Mouse (Mus musculus): ENCODE measurements around the gene Galnt9. TPM values are rescaled to one million over a fixed set of nuclear protein-coding genes. Genes with fewer than 3 reads are reported as not detected.
A peak's percentile ranks its signal among the peaks of the same experiment; 100 is the strongest.

The Galnt9 gene
- polyA plus RNA-seq, 1 experiment from 2014 or later = 3.6 TPM

DNA sequence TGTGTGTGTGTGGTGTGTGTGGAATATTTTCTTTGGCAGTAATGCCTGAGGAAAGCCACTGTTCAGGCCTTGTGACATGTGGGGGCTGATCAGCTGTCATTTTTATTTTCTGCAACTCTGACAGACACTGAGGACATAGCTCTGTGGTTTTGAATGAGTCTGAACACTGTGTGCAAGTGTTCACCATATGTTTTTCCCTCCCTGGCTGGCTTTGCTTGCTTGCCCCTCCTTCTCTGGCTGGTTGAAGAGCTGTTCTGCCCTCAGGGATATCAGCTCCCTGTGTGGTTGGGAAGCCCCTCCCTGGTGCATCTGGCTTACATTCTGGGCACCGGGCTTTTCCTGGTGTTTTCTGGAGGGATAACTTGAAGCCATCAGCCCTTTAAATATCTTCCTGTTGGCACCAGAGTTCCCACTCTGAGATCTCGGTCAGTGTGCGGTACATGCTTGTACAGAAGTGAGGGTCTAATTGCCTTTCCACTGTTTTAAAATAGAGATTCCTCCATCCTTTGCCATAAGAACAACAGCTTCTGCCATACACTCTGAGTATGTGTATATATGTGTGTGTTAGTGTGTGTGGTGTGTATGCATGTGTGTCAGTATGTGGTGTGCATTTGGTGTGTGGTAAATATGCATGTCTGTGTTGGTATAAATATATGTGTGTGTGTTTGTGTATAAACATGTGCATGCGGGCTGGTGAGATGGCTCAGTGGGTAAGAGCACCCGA lies 67.4 kb downstream of the Galnt9 start:
- Histone ChIP-seq H3K4me1 (no peaks in the 10 kb centered on the region), H3K4me2 (no peak overlapping the region), H3K4me3 (replicated peaks) (no peak overlapping the region), H3K9me3 (no peaks in the 10 kb centered on the region), H3K36me3 (replicated peaks) (no peaks in the 10 kb centered on the region), H3K27ac (no peak overlapping the region), H3K27me3 (peaks cover 29% of the 10 kb centered on the region), H3K9ac (no peak overlapping the region)
- no peak for ATAC-seq (ENCODE audit: low FRiP score)
- 81% methylated on average over 5 of the region's 5 CpGs for WGBS

DNA sequence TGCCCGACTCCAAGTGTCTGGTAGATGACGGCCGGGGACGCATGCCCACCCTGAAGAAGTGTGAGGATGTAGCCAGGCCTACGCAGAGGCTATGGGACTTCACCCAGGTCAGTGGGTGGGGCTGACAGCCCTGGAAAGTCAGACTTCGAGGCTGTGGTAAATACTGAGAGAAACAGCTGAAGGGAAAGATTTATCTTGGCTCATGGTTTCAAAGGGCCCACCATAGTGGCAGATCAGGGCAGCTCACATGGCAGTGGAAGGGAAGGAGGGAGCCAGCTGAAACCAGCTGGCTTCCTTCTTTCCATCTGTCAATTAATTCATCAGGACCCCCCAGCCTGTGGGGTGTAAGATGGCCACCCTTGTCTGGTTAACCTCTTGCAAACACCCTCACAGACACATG lies 75.1 kb downstream of the Galnt9 start:
- H3K9me3 ChIP-seq = no peaks in the 10 kb centered on the region
- no peak overlapping the region for H3K27ac ChIP-seq
- no peak overlapping the region for H3K4me3 ChIP-seq (replicated peaks)
- no peaks in the 10 kb centered on the region for H3K4me1 ChIP-seq
- H3K36me3 ChIP-seq (replicated peaks) = no peaks in the 10 kb centered on the region
- no peak for ATAC-seq (ENCODE audit: low FRiP score)
- no peak overlapping the region for H3K4me2 ChIP-seq
- H3K9ac ChIP-seq = no peak overlapping the region
- 0 out of 2 replicates have a peak, but pooled peaks cover 2% of the 10 kb centered on the region for H3K27me3 ChIP-seq
- 84% methylated on average over 6 of the region's 6 CpGs for WGBS

DNA sequence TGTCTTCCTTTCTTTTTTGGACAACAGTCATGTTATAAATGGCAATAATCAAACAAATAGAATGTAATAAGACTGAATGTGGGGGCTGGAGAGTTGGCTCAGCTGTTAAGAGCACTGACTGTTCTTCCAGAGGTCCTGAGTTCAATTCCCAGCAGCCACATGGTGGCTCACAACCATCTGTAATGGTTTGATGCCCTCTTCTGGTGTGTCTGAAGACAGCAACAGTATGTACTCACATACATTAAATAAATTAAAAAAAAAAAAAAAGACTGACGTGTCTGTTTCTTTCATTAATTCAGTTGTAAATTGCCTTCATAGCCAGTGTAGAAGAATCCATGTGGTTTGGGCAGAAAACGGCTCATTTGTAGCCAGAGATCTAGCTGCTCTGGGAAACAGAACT lies 80.2 kb downstream of the Galnt9 start:
- Histone ChIP-seq H3K27ac (no peak overlapping the region), H3K36me3 (replicated peaks) (no peaks in the 10 kb centered on the region), H3K9ac (no peak overlapping the region), H3K4me1 (0 out of 2 replicates have a peak, but pooled peaks cover 6% of the 10 kb centered on the region), H3K9me3 (no peaks in the 10 kb centered on the region), H3K4me3 (replicated peaks) (no peak overlapping the region), H3K27me3 (0 out of 2 replicates have a peak, but pooled peaks cover 11% of the 10 kb centered on the region), H3K4me2 (no peak overlapping the region)
- ATAC-seq (ENCODE audit: low FRiP score) = no peak
- WGBS = 79% methylated on average over 2 of the region's 2 CpGs

DNA sequence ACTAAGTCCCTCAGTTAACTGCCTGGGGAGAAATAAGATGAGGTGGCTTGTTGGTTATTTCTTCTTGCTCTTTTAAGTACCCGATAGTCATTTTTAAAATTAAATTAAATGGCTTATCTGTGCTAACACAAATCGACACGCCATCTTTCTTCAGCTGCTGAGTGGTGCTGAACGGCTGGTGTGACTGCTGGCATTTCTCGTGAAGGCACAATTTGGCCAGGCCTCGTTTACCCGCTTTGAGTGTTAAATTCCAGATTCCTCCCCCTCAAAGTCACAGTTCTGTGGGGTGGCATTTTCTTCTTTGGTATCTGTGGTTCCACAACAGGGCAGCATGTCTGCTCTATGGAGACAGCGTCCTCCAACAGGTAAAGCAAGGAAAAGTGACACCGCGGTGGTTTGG lies 83.2 kb downstream of the Galnt9 start:
- no peak for ATAC-seq (ENCODE audit: low FRiP score)
- WGBS = 83% methylated on average over 10 of the region's 10 CpGs

DNA sequence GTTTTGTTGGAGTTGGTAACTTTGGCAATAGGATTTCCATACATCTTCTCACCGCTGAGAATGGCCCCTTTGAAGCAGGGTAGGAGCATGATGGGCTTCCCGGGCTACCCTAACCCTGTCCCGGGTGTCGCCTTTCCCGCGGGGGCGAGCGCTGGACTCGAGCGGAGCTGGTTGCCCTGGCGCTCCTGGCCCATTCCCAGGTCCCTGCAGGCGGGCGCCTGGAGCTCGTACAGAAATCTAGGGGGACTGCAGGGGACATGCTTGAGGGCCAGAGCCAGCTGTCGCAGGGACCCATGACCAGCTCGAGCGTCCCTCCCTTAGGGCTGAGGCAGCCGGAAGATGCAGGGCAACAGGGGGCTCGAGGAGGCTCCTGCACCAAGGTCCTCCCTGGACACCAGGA lies 84.0 kb downstream of the Galnt9 start:
- Histone ChIP-seq H3K27me3 (peaks cover 14% of the 10 kb centered on the region; the same call in 1 of the 2 replicates), H3K4me2 (no peak overlapping the region), H3K4me1 (0 out of 2 replicates have a peak, but pooled peaks cover 6% of the 10 kb centered on the region), H3K36me3 (replicated peaks) (no peaks in the 10 kb centered on the region), H3K4me3 (replicated peaks) (no peak overlapping the region), H3K9ac (no peak overlapping the region), H3K9me3 (no peaks in the 10 kb centered on the region), H3K27ac (no peak overlapping the region)
- no peak for ATAC-seq (ENCODE audit: low FRiP score)
- WGBS = 27% methylated on average over 19 of the region's 19 CpGs

More for the DNA sequence above, 83.2 kb downstream of the Galnt9 start:
- Histone ChIP-seq H3K4me1 (0 out of 2 replicates have a peak, but pooled peaks cover 6% of the 10 kb centered on the region), H3K4me2 (no peak overlapping the region), H3K27ac (no peak overlapping the region), H3K9me3 (no peaks in the 10 kb centered on the region), H3K9ac (no peak overlapping the region), H3K4me3 (replicated peaks) (no peak overlapping the region), H3K36me3 (replicated peaks) (no peaks in the 10 kb centered on the region), H3K27me3 (peaks cover 14% of the 10 kb centered on the region; the same call in 1 of the 2 replicates)

DNA sequence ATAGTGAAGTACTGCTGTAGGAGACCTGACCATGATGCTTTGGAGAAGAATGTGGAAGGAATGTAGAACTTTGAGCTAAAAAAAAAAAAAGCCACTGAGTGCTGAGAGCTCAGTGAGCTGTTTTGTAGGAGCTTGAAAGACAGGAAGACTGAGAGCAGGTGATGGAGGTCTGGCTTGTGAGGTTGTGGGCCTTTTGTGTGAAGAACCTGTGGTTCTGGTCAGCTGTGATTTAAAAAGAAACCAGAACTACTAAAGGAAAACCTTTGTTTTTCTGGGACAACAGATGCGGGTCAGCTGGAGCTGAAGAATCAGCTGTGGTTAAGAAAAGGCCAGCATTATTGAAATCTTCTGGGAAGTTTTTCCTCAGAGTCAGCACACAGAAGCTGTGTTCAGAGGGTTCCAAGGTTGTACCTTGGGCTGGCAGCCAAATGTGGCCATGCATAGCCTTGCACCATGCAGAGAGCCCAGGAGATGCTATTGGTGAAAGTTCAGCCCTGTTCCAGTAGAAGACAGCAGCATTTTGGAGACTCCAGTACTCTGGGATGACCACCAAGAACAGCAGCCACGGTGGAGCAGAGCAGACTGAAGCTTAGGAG lies 85.5 kb downstream of the Galnt9 start:
- 0 out of 2 replicates have a peak, but pooled peaks cover 6% of the 10 kb centered on the region for H3K4me1 ChIP-seq
- no peak overlapping the region for H3K4me3 ChIP-seq (replicated peaks)
- H3K36me3 ChIP-seq (replicated peaks) = no peaks in the 10 kb centered on the region
- no peak overlapping the region for H3K9ac ChIP-seq
- peaks cover 14% of the 10 kb centered on the region; the same call in 1 of the 2 replicates for H3K27me3 ChIP-seq
- H3K27ac ChIP-seq = no peak overlapping the region
- H3K4me2 ChIP-seq = no peak overlapping the region
- ATAC-seq (ENCODE audit: low FRiP score) = no peak
- 92% methylated on average over 2 of the region's 2 CpGs for WGBS
- H3K9me3 ChIP-seq = no peaks in the 10 kb centered on the region

DNA sequence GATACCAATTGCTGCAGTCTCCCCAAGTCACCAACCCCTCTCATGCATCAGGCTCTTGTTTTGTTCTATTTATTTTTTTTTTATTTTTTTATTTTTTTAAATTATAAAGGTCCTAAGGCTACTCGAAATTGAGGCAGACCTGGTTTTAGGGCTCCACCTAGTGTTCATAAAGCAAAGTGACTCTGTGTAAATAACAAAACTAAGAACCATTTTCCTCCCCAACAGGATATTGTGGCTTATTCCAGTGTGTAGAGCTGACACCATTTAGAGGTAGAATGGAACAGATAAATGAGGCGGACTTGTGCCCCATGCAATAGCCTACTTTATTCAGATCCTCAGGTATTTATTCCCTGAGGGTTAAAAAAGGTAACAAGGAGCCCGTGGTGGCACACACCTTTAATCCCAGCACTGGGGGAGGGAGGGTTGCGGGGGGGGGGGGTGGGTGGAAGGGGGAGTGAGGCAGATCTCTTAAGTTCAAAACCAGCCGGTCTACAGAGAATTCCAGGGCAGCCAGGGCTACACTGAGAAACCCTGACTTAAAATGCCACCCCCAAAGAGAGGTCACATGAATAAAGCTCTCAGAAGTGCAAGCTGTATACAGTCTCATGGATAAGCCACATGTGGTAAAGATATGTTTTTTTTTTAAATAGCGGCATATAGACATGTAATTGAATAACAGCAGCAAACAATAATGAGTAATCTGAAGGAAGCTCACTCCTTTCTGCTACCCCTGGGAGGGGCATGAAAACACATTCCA lies 92.0 kb downstream of the Galnt9 start:
- no peaks in the 10 kb centered on the region for H3K9me3 ChIP-seq
- no peaks in the 10 kb centered on the region for H3K36me3 ChIP-seq (replicated peaks)
- peaks cover 5% of the 10 kb centered on the region; the same call in 1 of the 2 replicates for H3K27me3 ChIP-seq
- H3K9ac ChIP-seq = no peak overlapping the region
- no peak overlapping the region for H3K4me3 ChIP-seq (replicated peaks)
- H3K4me1 ChIP-seq = 0 out of 2 replicates have a peak, but pooled peaks cover 2% of the 10 kb centered on the region
- no peak overlapping the region for H3K27ac ChIP-seq
- ATAC-seq (ENCODE audit: low FRiP score) = peak; percentile 44
- H3K4me2 ChIP-seq = no peak overlapping the region
- WGBS = 41% methylated on average over 6 of the region's 6 CpGs

DNA sequence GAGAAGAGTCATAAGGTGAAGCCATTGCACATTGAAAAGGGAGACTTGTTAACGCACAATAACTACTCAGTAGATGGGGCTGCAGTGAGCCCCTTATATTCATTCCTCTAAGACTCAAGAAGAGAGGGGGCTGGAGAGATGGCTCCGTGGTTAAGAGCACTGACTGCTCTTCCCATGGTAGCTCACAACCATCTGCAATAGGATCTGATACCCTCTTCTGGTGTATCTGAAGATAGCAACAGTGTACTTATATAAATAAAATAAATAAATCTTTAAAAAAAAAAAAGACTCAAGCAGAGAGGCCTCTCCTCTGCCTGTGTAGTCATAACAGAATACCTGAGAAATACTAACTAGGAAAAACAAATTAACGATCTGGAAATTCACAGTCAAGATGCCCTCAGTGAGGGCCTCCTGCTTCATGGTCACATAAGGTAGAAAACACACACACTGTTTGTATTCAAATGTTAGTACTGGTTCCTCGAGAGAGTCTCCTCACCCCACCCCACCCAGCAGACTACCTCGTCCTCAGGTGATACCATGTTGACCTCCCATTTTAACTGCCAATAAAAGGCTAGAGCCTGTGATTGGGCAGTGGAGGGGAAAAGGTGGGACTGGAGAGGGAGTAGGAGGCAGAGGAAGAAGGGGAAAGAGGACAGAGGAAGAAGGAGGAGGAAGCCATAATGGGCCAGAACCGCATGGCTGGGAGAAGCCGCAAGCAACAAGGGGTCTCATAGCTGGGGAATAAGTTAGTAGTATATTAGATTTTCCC lies 94.3 kb downstream of the Galnt9 start:
- 82% methylated on average over 7 of the region's 7 CpGs for WGBS

DNA sequence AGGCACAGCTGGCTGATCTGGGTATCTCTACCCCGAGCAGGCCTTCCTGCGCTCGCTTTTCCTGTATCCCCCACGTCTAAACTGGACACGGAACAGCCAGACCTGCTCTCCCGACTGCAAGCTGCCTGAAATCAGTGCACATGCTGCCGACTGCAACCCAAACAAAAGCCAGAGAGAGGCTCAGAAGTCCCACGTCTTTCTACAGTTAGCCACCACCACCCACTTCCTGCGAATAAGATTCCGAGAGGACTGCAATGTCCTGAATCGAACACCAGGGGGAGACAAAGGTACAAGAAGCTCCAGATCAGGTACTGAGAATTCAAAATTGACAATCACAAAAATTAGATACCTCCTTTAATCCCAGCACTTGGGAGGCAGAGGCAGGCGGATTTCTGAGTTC lies 95.3 kb downstream of the Galnt9 start:
- Histone ChIP-seq H3K4me3 (replicated peaks) (no peak overlapping the region), H3K36me3 (replicated peaks) (no peaks in the 10 kb centered on the region), H3K9ac (no peak overlapping the region), H3K4me2 (peak overlapping the region; percentile 30; the same call in 1 of the 2 replicates), H3K27me3 (peaks cover 5% of the 10 kb centered on the region; the same call in 1 of the 2 replicates), H3K27ac (no peak overlapping the region), H3K9me3 (no peaks in the 10 kb centered on the region), H3K4me1 (0 out of 2 replicates have a peak, but pooled peaks cover 2% of the 10 kb centered on the region)
- 25% methylated on average over 12 of the region's 12 CpGs for WGBS
- ATAC-seq (ENCODE audit: low FRiP score) = no peak

More for the DNA sequence above, 94.3 kb downstream of the Galnt9 start:
- H3K27ac ChIP-seq = no peak overlapping the region
- no peak overlapping the region for H3K4me2 ChIP-seq
- H3K36me3 ChIP-seq (replicated peaks) = no peaks in the 10 kb centered on the region
- 0 out of 2 replicates have a peak, but pooled peaks cover 2% of the 10 kb centered on the region for H3K4me1 ChIP-seq
- H3K27me3 ChIP-seq = peaks cover 5% of the 10 kb centered on the region; the same call in 1 of the 2 replicates
- H3K9me3 ChIP-seq = no peaks in the 10 kb centered on the region
- H3K9ac ChIP-seq = no peak overlapping the region
- H3K4me3 ChIP-seq (replicated peaks) = no peak overlapping the region
- no peak for ATAC-seq (ENCODE audit: low FRiP score)

DNA sequence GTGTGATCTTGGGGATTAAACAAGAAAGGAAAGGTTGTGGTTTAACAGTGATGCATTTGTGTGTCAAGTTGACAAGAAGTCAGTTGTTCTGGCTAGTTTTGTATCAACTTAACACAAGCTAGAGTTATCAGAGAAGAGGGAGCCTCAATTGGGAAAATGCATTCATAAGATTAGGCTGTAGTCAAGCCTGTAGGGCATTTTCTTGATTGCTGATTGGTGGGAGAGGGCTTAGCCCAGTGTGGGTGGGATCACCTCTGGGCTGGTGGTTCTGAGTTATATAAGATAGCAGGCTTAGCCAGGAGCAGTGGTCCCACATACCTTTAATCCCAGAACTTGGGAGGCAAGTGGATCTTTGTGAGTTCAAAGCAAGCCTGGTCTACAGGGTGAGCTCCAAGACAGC lies 102.2 kb downstream of the Galnt9 start:
- Histone ChIP-seq H3K9ac (no peak overlapping the region), H3K4me3 (replicated peaks) (no peak overlapping the region), H3K36me3 (replicated peaks) (peaks cover 59% of the 10 kb centered on the region), H3K27me3 (no peaks in the 10 kb centered on the region), H3K4me2 (no peak overlapping the region), H3K27ac (no peak overlapping the region), H3K9me3 (no peaks in the 10 kb centered on the region), H3K4me1 (no peaks in the 10 kb centered on the region)
- ATAC-seq (ENCODE audit: low FRiP score) = no peak

DNA sequence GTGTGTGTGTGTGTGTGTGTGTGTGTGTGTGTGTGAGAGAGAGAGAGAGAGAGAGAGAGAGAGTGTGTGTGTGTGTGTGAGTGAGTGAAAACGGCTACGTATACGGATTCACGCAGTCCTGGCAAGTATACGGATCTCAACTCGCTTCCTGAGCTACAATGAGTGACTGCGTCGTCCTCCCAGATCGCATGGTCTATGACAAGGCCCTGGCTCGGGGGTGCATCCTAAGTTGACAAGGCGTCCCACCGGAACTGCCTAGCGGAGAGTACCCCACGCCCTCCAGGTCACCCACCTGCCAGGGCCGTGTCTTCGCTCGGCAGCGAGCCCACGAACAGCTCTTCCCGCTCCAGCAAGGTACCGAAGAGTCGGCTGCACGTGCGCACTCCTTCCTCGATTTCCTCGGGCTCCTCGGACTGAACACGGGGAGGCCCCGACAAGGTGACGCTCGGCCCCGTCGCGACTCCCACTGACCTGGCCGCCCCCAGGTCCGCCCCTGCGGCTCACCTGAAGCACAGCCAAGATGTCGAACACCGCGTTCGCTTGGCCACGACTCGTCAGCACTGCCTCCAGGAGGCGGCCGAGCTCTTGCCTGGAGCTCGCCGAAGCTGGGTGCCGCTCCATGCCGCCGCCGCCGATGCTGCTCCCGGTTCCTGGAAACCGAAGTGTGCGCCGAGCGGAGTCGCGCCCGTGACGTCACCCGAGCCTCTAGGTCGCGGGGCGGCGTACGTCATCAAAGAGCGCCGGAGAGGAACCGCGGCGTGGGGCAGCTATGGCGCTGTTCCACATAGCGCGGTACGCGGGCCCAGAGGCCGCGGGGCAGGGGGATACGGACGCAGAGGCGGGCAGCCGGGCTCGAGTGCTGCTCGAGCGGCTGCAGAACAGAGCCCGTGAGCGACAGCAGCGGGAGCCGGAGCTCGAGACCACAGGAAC lies 108.8 kb downstream of the Galnt9 start, which contains the start of the genes Noc4l and Ddx51:
Noc4l (minus strand) TSS at position 699 of the 930 bp plus-strand sequence.
Ddx51 (plus strand) TSS at position 733 of the 930 bp plus-strand sequence.
- Histone ChIP-seq H3K27ac (peak within 1 kb of the TSS; percentile 13; the same call in 1 of the 2 replicates), H3K36me3 (replicated peaks) (peaks cover 71% of the 10 kb centered on the region), H3K9ac (peak within 1 kb of the TSS; percentile 82), H3K9me3 (no peaks in the 10 kb centered on the region), H3K27me3 (no peaks in the 10 kb centered on the region), H3K4me3 (replicated peaks) (peak within 1 kb of the TSS; percentile 95), H3K4me2 (peak within 1 kb of the TSS; percentile 92), H3K4me1 (peaks cover 18% of the 10 kb centered on the region)
- WGBS = under 1% methylated on average over 91 of the region's 91 CpGs
- peak; percentile 88 for ATAC-seq (ENCODE audit: low FRiP score)

Data from forebrain, embryonic 12.5 days (tissue).